Mouse (Mus musculus) spleen, embryonic (tissue): ENCODE measurements at regions not wholly inside any gene's neighbourhood (a gene's known extent, or its start where the extent isn't known, plus 50 kb on each side); places are given as distances from the start of the nearest gene placed in this dataset.

Source experiments
- CTCF ChIA-PET: fragments of 350-600 bp; sonication (Branson Sonifier 250); formaldehyde crosslinking; loops from one replicate; lab custom pipeline; 2022; lab: Charles Lee

GRCm38 (mm10) chr6:67116306-67116705, 79.0 kb upstream of the Gadd45a start:
- CTCF ChIA-PET, result no interaction called here

- CTCF ChIA-PET, result no interaction called here
Measured at GRCm38 (mm10) chr6:67115505-67116303, 78.4 kb upstream of the Gadd45a start.

DNA sequence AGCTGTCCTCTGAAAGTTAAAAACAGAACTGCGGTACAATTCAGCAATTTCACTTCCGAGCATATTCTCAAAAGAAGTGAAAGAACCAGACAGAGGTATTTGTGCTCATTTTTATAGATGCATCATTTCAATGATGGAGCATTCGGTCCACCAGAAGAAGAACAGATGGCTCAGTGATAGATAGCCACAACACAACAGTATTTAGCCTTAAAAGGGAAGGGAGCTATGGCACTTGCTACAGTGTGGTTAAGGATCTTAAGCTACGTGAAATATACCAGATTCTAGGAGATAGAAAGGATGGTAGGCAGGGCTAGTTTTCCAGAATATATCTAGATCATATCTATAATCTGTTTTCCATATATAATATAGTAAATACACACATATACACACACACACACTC, 77.5 kb upstream of the Gadd45a start:
- CTCF ChIA-PET, result no interaction called here

GRCm38 (mm10) chr6:67113686-67114278, 76.5 kb upstream of the Gadd45a start:
- CTCF ChIA-PET, result interaction anchor here (0.5 kb wide), 1 partner anchor 1451 kb away, joined by 6 read pairs; no protein-coding TSS in a partner anchor

- CTCF ChIA-PET, result no interaction called here
Measured at GRCm38 (mm10) chr6:67113261-67113660, 76.0 kb upstream of the Gadd45a start.

DNA sequence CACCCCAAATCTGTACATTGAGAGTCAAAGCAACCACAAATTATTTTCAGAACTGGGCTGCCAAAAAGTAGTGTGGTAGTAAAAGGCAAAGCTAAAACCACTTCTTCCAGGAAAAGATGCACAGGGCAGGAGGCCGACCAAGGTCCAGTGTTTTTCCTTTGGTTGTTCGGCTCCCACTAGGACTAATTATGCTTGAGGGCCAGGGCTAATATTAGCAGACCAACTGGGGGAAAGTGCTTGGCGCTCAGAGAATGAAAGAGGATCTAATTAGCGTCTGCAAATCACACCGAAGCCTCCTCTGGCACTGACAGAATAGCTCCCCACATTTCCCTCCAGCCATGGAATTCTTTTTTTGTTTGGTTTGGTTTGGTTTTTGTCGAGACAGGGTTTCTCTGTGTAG, 75.1 kb upstream of the Gadd45a start:
- CTCF ChIA-PET, result no interaction called here

GRCm38 (mm10) chr6:67111581-67111980, 74.3 kb upstream of the Gadd45a start:
- CTCF ChIA-PET, result no interaction called here

GRCm38 (mm10) chr6:67110391-67110790, 73.1 kb upstream of the Gadd45a start:
- CTCF ChIA-PET, result no interaction called here

GRCm38 (mm10) chr6:67109774-67110173, 72.5 kb upstream of the Gadd45a start:
- CTCF ChIA-PET, result no interaction called here

DNA sequence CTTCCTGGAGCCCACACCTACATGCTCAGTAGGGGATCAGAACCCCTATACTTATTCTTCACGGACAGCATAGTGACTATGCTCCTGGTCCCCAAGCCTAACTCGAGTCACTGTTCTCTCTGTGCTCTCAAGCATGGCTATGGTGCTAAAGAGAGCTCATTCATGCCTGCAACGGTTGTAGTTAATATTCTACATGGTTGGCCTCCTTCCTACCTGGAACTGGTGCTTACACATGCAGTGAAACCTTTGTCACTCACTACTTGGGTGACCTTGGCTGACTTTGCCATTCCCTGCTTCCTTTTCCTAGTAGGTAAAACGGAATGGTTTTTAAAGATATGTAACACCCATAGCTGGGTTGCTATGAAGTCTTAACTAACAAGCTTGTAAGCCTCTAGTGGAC, 70.3 kb upstream of the Gadd45a start:
- CTCF ChIA-PET, result no interaction called here

GRCm38 (mm10) chr6:67106493-67106892, 69.2 kb upstream of the Gadd45a start:
- CTCF ChIA-PET, result interaction anchor here (0.7 kb wide), 1 partner anchor 57 kb away, joined by 3 read pairs; no protein-coding TSS in a partner anchor

DNA sequence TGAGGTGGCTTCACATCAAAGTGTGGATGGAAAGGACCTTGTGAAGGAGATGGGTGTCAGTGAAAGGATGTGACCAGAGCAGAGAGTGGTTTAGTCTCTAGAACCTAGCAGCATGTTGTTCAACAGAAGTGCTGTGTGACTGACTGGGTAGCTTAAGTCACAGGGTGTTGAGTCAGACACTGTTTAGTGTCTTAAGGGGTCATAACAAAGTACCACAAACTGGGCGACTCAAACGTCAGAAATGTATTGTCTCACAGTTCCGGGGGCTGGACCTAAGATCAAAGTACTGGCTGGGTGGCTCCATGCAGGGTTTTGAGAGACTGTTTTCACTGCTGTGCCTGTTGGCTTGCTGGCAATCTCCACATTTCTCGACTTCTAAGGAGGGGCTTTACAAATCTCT, 68.1 kb upstream of the Gadd45a start:
- CTCF ChIA-PET, result no interaction called here

- CTCF ChIA-PET, result no interaction called here
Measured at GRCm38 (mm10) chr6:67104205-67104604, 66.9 kb upstream of the Gadd45a start.

GRCm38 (mm10) chr6:67102541-67103134, 65.4 kb upstream of the Gadd45a start:
- CTCF ChIA-PET, result no interaction called here

- CTCF ChIA-PET, result interaction anchor here (0.6 kb wide), 1 partner anchor 58 kb away, joined by 5 read pairs; no protein-coding TSS in a partner anchor
Measured at GRCm38 (mm10) chr6:67102014-67102413, 64.8 kb upstream of the Gadd45a start.

DNA sequence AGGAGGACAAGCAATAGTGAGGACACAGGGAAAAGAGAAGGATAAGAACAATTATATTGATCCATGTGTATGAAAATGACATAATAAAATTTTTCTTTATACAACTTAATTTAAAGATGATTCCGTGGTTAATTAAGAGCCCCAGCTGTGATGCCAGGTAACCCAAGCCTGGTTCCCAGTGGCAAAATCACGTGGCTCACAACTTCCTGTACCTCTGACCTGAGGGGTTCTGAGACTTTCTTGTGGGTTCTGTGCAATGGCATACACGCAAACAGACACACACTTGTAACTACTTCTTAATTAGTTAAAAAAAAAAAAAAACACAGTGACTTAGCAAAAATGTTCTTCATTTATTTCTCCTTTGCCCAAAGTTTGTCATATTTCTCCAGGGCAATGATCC, 57.2 kb upstream of the Gadd45a start:
- CTCF ChIA-PET, result no interaction called here

- CTCF ChIA-PET, result no interaction called here
Measured at GRCm38 (mm10) chr6:67093128-67093527, 55.9 kb upstream of the Gadd45a start.

GRCm38 (mm10) chr6:67090150-67090549, 52.9 kb upstream of the Gadd45a start:
- CTCF ChIA-PET, result interaction anchor here (0.6 kb wide), 1 partner anchor 94 kb away, joined by 3 read pairs; no protein-coding TSS in a partner anchor

- CTCF ChIA-PET, result interaction anchor here (0.6 kb wide), 1 partner anchor 94 kb away, joined by 3 read pairs; no protein-coding TSS in a partner anchor
Measured at GRCm38 (mm10) chr6:67089530-67090140, 52.4 kb upstream of the Gadd45a start.

DNA sequence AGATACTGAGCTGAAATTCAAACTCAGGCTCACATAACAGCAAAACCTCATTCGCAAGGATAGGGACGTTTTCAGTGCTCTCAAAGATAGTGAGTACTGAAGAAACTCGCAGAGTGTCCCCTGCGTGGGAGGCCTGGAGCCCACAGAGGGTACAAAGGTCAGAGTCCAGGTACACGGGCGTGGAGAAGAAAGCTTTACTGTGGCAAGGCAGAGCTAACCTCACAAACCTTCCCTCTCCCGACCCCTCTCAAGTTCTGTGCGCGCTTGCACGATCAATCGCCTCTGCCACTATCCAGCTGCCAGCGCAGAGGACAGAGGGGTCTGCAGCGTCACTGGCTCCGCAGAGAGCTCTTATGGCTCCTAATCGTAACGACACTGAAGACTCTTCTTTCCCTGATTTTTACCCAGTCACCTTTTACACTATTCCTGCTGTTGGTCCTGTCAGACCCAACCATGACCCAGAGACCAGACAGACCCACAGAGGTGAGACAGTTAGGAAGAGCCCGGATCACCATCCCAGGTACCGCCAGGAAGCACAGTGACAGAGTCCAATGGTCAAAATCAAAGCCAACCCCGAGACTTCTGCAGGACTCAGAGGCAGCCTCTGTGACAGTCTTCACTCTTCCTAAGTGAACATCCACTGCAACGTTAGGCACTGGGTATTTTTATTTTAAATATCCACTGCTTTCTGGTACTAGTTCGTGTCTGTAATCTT, 51.6 kb upstream of the Gadd45a start:
- CTCF ChIA-PET, result no interaction called here

DNA sequence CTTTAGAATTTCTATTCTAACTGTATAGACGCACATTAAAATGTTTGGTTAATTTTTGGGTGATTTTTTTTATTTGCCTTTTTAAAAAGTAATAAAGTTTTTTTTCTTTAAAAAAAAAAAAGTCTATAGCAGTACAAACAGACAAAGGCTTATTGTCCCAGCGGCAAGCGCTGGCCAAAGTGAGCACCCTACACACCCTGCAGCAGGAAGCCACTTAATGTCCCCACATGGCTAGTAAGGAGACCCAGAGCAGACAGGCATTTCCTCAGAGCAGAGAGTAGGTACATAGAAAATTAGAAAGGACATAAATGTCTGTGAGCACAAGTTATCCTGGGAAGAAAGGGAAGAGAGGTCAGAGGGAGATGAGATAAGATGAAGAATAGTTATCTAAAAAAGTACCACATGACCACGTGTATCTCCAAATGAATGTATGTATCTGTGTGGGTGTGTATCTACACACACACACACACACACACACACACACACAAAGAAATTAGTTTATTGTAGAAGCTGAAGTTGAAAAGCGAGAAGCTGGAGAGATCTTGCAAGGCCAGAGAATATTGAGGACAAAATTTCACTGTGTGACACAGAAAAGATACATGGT, 50.7 kb upstream of the Gadd45a start:
- CTCF ChIA-PET, result no interaction called here
